Mouse (Mus musculus): ENCODE results near the gene Ddc. TPM values are rescaled to one million over a fixed set of nuclear protein-coding genes. Genes with fewer than 3 reads are reported as not detected.

The Ddc gene
- polyA plus RNA-seq, 1 experiment, result 0.48 TPM

- TF ChIP-seq FOSL1 (IDR thresholded peaks at IDR 0.05; ENCODE audit: insufficient read depth, low read length, poor library complexity, severe bottlenecking), result no peak
- no peak for TF ChIP-seq CEBPB (IDR thresholded peaks at IDR 0.05; ENCODE audit: low read depth)
- Histone ChIP-seq H3K79me2 (ENCODE audit: control insufficient read depth, insufficient read depth) (no peaks in the 10 kb centered on the region), H3K79me3 (ENCODE audit: low read depth) (no peaks in the 10 kb centered on the region), H3K36me3 (ENCODE audit: control insufficient read depth, insufficient read depth) (no peaks in the 10 kb centered on the region), H3K4me3 (ENCODE audit: insufficient read depth, poor library complexity, severe bottlenecking) (no peak overlapping the region), H3K27me3 (ENCODE audit: control insufficient read depth, insufficient read depth, insufficient read length) (peaks cover 8% of the 10 kb centered on the region), H3ac (ENCODE audit: control insufficient read depth, insufficient read length, low read depth) (no peak overlapping the region)
These were observed 125.7 kb downstream of the Ddc start for GRCm38 (mm10) chr11:11772196-11772595.

DNA sequence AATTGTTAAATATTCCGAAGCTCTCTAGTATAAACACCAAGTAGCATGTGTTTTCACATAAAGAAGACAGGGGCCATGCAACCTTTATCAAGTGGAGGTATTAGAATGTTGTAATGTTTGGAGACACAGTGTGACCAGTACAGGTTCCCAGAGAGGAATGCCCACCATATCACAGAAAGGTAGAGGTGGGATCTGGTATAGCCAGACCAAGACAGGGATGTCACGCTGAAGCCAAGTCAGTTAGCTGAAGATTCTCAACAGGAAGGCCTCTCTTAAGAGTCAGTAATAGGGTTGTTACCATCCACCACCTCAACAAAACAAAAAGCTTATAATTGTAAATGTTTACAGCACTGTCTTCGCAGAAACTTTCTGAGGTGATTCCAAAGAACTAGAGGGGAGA lies 127.3 kb downstream of the Ddc start:
- Histone ChIP-seq H3K79me3 (ENCODE audit: low read depth) (no peaks in the 10 kb centered on the region), H3K36me3 (ENCODE audit: control insufficient read depth, insufficient read depth) (no peaks in the 10 kb centered on the region), H3K79me2 (ENCODE audit: control insufficient read depth, insufficient read depth) (no peaks in the 10 kb centered on the region), H3ac (ENCODE audit: control insufficient read depth, insufficient read length, low read depth) (no peak overlapping the region), H3K4me3 (ENCODE audit: insufficient read depth, poor library complexity, severe bottlenecking) (no peak overlapping the region), H3K27me3 (ENCODE audit: control insufficient read depth, insufficient read depth, insufficient read length) (peaks cover 5% of the 10 kb centered on the region)
- TF ChIP-seq MYOG (IDR thresholded peaks at IDR 0.05; ENCODE audit: control insufficient read depth, extremely low read depth, insufficient read length) (no peak), FOSL1 (IDR thresholded peaks at IDR 0.05; ENCODE audit: insufficient read depth, low read length, poor library complexity, severe bottlenecking) (no peak), USF1 (IDR thresholded peaks at IDR 0.05; ENCODE audit: low read depth) (no peak), MYOD1 (IDR thresholded peaks at IDR 0.05; ENCODE audit: control insufficient read depth, insufficient read length, low read depth) (no peak), CTCF (IDR thresholded peaks at IDR 0.05; ENCODE audit: control insufficient read depth, insufficient read depth, insufficient read length) (no peak), CEBPB (IDR thresholded peaks at IDR 0.05; ENCODE audit: low read depth) (no peak), MAX (IDR thresholded peaks at IDR 0.05) (no peak)

DNA sequence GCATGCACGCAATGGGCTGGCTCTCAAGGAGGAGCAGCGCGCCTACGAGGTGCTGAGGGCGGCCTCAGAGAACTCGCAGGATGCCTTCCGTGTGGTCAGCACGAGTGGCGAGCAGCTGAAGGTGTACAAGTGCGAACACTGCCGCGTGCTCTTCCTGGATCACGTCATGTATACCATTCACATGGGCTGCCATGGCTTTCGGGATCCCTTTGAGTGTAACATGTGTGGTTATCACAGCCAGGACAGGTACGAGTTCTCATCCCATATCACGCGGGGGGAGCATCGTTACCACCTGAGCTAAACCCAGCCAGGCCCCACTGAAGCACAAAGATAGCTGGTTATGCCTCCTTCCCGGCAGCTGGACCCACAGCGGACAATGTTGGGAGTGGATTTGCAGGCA lies 128.7 kb downstream of the Ddc start:
- Histone ChIP-seq H3ac (ENCODE audit: control insufficient read depth, insufficient read length, low read depth) (no peak overlapping the region), H3K79me3 (ENCODE audit: low read depth) (no peaks in the 10 kb centered on the region), H3K79me2 (ENCODE audit: control insufficient read depth, insufficient read depth) (no peaks in the 10 kb centered on the region), H3K36me3 (ENCODE audit: control insufficient read depth, insufficient read depth) (no peaks in the 10 kb centered on the region), H3K27me3 (ENCODE audit: control insufficient read depth, insufficient read depth, insufficient read length) (peaks cover 5% of the 10 kb centered on the region), H3K4me3 (ENCODE audit: insufficient read depth, poor library complexity, severe bottlenecking) (no peak overlapping the region)
- no peak for TF ChIP-seq CEBPB (IDR thresholded peaks at IDR 0.05; ENCODE audit: low read depth)
- TF ChIP-seq MYOD1 (IDR thresholded peaks at IDR 0.05; ENCODE audit: control insufficient read depth, insufficient read length, low read depth), result no peak

GRCm38 (mm10) chr11:11768057-11768456 lies 129.9 kb downstream of the Ddc start:
- no peaks in the 10 kb centered on the region for H3K79me3 ChIP-seq (ENCODE audit: low read depth)

GRCm38 (mm10) chr11:11766736-11767135 lies 131.2 kb downstream of the Ddc start:
- Histone ChIP-seq H3K79me2 (ENCODE audit: control insufficient read depth, insufficient read depth) (no peaks in the 10 kb centered on the region), H3K79me3 (ENCODE audit: low read depth) (no peaks in the 10 kb centered on the region), H3ac (ENCODE audit: control insufficient read depth, insufficient read length, low read depth) (no peak overlapping the region), H3K27me3 (ENCODE audit: control insufficient read depth, insufficient read depth, insufficient read length) (peaks cover 5% of the 10 kb centered on the region), H3K36me3 (ENCODE audit: control insufficient read depth, insufficient read depth) (no peaks in the 10 kb centered on the region), H3K4me3 (ENCODE audit: insufficient read depth, poor library complexity, severe bottlenecking) (no peak overlapping the region)
- TF ChIP-seq MYOG (IDR thresholded peaks at IDR 0.05; ENCODE audit: control insufficient read depth, extremely low read depth, insufficient read length), result no peak
- TF ChIP-seq FOSL1 (IDR thresholded peaks at IDR 0.05; ENCODE audit: insufficient read depth, low read length, poor library complexity, severe bottlenecking), result no peak
- TF ChIP-seq MAX (IDR thresholded peaks at IDR 0.05), result no peak
- TF ChIP-seq CEBPB (IDR thresholded peaks at IDR 0.05; ENCODE audit: low read depth), result no peak

More at GRCm38 (mm10) chr11:11768057-11768456, 129.9 kb downstream of the Ddc start:
- Histone ChIP-seq H3K4me3 (ENCODE audit: insufficient read depth, poor library complexity, severe bottlenecking) (no peak overlapping the region), H3K36me3 (ENCODE audit: control insufficient read depth, insufficient read depth) (no peaks in the 10 kb centered on the region), H3K27me3 (ENCODE audit: control insufficient read depth, insufficient read depth, insufficient read length) (peaks cover 5% of the 10 kb centered on the region), H3ac (ENCODE audit: control insufficient read depth, insufficient read length, low read depth) (no peak overlapping the region), H3K79me2 (ENCODE audit: control insufficient read depth, insufficient read depth) (no peaks in the 10 kb centered on the region)
- TF ChIP-seq CTCF (IDR thresholded peaks at IDR 0.05; ENCODE audit: control insufficient read depth, insufficient read depth, insufficient read length) (no peak), MYOG (IDR thresholded peaks at IDR 0.05; ENCODE audit: control insufficient read depth, extremely low read depth, insufficient read length) (no peak), MAX (IDR thresholded peaks at IDR 0.05) (no peak), FOSL1 (IDR thresholded peaks at IDR 0.05; ENCODE audit: insufficient read depth, low read length, poor library complexity, severe bottlenecking) (no peak), USF1 (IDR thresholded peaks at IDR 0.05; ENCODE audit: low read depth) (no peak), MYOD1 (IDR thresholded peaks at IDR 0.05; ENCODE audit: control insufficient read depth, insufficient read length, low read depth) (no peak), CEBPB (IDR thresholded peaks at IDR 0.05; ENCODE audit: low read depth) (no peak)

DNA sequence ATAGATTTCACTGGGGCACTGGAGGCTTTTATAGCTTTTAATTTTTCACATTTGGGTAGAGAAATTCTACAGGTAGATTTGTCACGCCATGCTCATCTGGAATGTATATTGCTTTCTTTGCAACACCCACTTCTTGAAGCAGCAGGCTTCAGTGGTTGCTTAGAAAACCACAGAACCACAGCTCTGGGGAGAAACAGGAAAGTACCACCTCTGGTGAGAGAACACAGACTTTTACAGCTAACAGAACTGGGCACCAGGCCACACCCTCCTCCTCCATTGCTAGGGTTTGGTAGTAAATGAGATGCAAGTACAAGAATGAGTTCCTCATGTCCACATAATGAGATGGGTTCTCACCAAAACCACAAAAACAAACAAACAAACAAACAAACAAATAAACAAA lies 131.8 kb downstream of the Ddc start:
- peaks cover 5% of the 10 kb centered on the region for H3K27me3 ChIP-seq (ENCODE audit: control insufficient read depth, insufficient read depth, insufficient read length)
- H3K36me3 ChIP-seq (ENCODE audit: control insufficient read depth, insufficient read depth), result no peaks in the 10 kb centered on the region
- no peak overlapping the region for H3ac ChIP-seq (ENCODE audit: control insufficient read depth, insufficient read length, low read depth)
- no peak overlapping the region for H3K4me3 ChIP-seq (ENCODE audit: insufficient read depth, poor library complexity, severe bottlenecking)
- H3K79me3 ChIP-seq (ENCODE audit: low read depth), result no peaks in the 10 kb centered on the region
- no peaks in the 10 kb centered on the region for H3K79me2 ChIP-seq (ENCODE audit: control insufficient read depth, insufficient read depth)
- no peak for TF ChIP-seq CTCF (IDR thresholded peaks at IDR 0.05; ENCODE audit: control insufficient read depth, insufficient read depth, insufficient read length)
- no peak for TF ChIP-seq FOSL1 (IDR thresholded peaks at IDR 0.05; ENCODE audit: insufficient read depth, low read length, poor library complexity, severe bottlenecking)
